Mouse (Mus musculus) liver, embryonic 14.5 days (tissue): ENCODE results near the gene Gpr25. TPM values are rescaled to one million over a fixed set of nuclear protein-coding genes. Genes with fewer than 3 reads are reported as not detected.

Experiments used
- ATAC-seq: fragments of 200-750 bp; cut with Nextera tagmentation; 2 replicates; pipeline ENCODE4 v1.8.0; 2017; ENCODE audit warnings: moderate number of reproducible peaks, mild to moderate bottlenecking, moderate library complexity; ENCODE audit not compliant: insufficient read depth
- DNase-seq, 3 experiments: peaks; one replicate each; pipeline ENCODE4 v3.0.0-alpha.2; 2012 to 2013; ENCODE audit warnings: low read depth in 3 of 3, low spot score in 3 of 3
- H3K27ac ChIP-seq: fragments of 300-500 bp; sonication (generic); 2 replicates; pipeline ENCODE4 v1.5.1; 2014; ENCODE audit warnings: moderate library complexity, mild to moderate bottlenecking, control low read depth, inconsistent platforms
- H3K27me3 ChIP-seq: fragments of 300-500 bp; sonication (generic); 2 replicates; pipeline ENCODE4 v1.6.1; 2014; ENCODE audit warnings: mild to moderate bottlenecking, low read length, moderate library complexity; ENCODE audit not compliant: control insufficient read depth, insufficient read depth
- H3K36me3 ChIP-seq: fragments of 300-500 bp; sonication (generic); replicated peaks from 2 replicates; pipeline ENCODE4 v1.6.1; 2014; ENCODE audit warnings: low read depth; ENCODE audit not compliant: control insufficient read depth, insufficient read depth
- H3K4me1 ChIP-seq, 2 experiments: fragments of 200-500 bp in 1 of 2; fragments of 300-500 bp in 1 of 2; sonication (generic) in 1 of 2; replicated peaks; 2 replicates each; pipeline ENCODE4 v1.6.1; 2012 to 2014; ENCODE audit warnings: antibody characterized with exemption in 1 of 2, inconsistent platforms in 1 of 2, low read length in 1 of 2; ENCODE audit not compliant: control insufficient read depth in 2 of 2, insufficient read depth in 2 of 2
- H3K4me2 ChIP-seq: fragments of 300-500 bp; sonication (generic); 2 replicates; pipeline ENCODE4 v1.6.1; 2014; ENCODE audit warnings: low read depth, mild to moderate bottlenecking, control low read depth, moderate library complexity
- H3K4me3 ChIP-seq, 2 experiments: fragments of 200-500 bp in 1 of 2; fragments of 300-500 bp in 1 of 2; sonication (generic) in 1 of 2; 2 replicates each; pipeline ENCODE4 v1.5.1; 2012 to 2014; ENCODE audit warnings: low read depth in 2 of 2, low read length in 2 of 2, mild to moderate bottlenecking in 2 of 2, control low read depth in 1 of 2, inconsistent platforms in 1 of 2, moderate library complexity in 1 of 2; ENCODE audit not compliant: insufficient read depth in 1 of 2
- H3K9ac ChIP-seq: fragments of 300-500 bp; sonication (generic); replicated peaks from 2 replicates; pipeline ENCODE4 v1.6.1; 2014; ENCODE audit warnings: mild to moderate bottlenecking, control low read depth, moderate library complexity
- H3K9me3 ChIP-seq: fragments of 300-500 bp; sonication (generic); 2 replicates; pipeline ENCODE4 v1.6.1; 2016; ENCODE audit warnings: low read length, mixed read lengths; ENCODE audit not compliant: control insufficient read depth
- CTCF ChIP-seq: IDR thresholded peaks from 2 replicates; pipeline ENCODE4 v1.5.1; 2016; ENCODE audit warnings: antibody characterized with exemption, low read depth, control low read depth
- EP300 ChIP-seq: IDR thresholded peaks from 2 replicates; pipeline ENCODE4 v1.6.1; 2016; ENCODE audit warnings: antibody characterized with exemption, low read depth
- WGBS: fragments of 180-500 bp; shearing (Covaris S2); extraction: QIAGEN DNeasy Blood & Tissue Kit; methylation state at CpG from one replicate; pipeline ENCODE4 v1.1.7; 2014; ENCODE audit not compliant: insufficient replicate concordance; 5-methylcytosine and 5-hydroxymethylcytosine counted together
- polyA plus RNA-seq, 2 experiments: library from polyadenylated mRNA; depleted of rRNA in 1 of 2; stranded (reverse) in 1 of 2; unstranded in 1 of 2; fragments of >200 nt; fragmentation: Nextera tagmentation in 1 of 2; extraction: Ambion mirVana in 1 of 2; gene quantifications; 2 replicates each; pipeline versions ENCODE4 v1.2.1 to v1.2.3; 2012 to 2014

Gene Gpr25
- polyA plus RNA-seq, 2 experiments: not detected

DNA sequence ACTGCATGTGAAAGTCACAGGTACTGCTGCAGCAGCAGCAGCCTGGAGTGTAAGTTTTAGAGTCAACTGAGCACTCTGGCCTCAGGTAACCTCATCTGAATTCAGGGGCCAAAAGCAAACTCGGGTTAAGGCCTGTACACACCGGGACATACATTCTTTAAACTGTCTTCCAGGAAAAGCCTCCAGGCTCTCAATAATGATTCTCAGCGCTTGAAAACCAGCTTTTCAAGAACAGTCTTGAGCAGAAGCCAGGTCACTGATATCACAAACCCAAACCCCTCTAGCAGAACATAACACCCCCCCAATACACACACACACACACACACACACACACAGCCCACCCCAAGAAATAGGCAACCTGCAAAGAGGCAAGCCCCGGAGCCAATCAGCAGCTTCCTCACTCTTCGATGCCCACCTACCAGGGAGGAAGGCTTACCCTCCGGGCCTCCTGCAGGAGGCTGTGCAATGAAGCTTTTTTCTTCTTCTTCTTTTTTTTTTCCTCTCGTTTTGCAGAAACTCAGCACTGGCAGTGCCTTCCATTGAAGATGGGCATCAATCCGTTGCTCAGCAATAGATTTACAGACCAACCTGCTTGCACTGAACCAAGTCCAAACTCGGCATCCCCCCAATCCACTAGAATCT is 28.3 kb downstream of the Gpr25 start:
- H3K27me3 ChIP-seq: peaks cover 50% of the 10 kb centered on the region
- peaks cover 0 to 15% of the 10 kb centered on the region in 2 experiments; a peak in 2 of 4 replicates for H3K4me1 ChIP-seq
- WGBS: 4% methylated on average over 9 of the region's 9 CpGs
- no peak overlapping the region for H3K4me3 ChIP-seq
- no peak for TF ChIP-seq EP300
- TF ChIP-seq CTCF: no peak
- ATAC-seq (no peak), DNase-seq (no peak)
- no peaks in the 10 kb centered on the region for H3K9me3 ChIP-seq
- no peak overlapping the region for H3K27ac ChIP-seq
- H3K9ac ChIP-seq: no peak overlapping the region
- H3K36me3 ChIP-seq: no peaks in the 10 kb centered on the region
- H3K4me2 ChIP-seq: no peak overlapping the region

GRCm38 (mm10) chr1:136231596-136231995 is 29.1 kb downstream of the Gpr25 start:
- 7% methylated on average over 6 of the region's 6 CpGs for WGBS
- H3K9ac ChIP-seq: no peak overlapping the region
- H3K9me3 ChIP-seq: no peaks in the 10 kb centered on the region
- peaks cover 50% of the 10 kb centered on the region for H3K27me3 ChIP-seq
- peaks cover 0 to 15% of the 10 kb centered on the region in 2 experiments; a peak in 2 of 4 replicates for H3K4me1 ChIP-seq
- no peak overlapping the region for H3K4me2 ChIP-seq
- ATAC-seq: no peak
- H3K4me3 ChIP-seq: no peak overlapping the region
- H3K27ac ChIP-seq: no peak overlapping the region
- no peaks in the 10 kb centered on the region for H3K36me3 ChIP-seq
- TF ChIP-seq CTCF (no peak), EP300 (no peak)
- DNase-seq: no peak

- H3K4me1 ChIP-seq: peaks cover 0 to 15% of the 10 kb centered on the region in 2 experiments; a peak in 2 of 4 replicates
- peaks cover 47% of the 10 kb centered on the region for H3K27me3 ChIP-seq
- TF ChIP-seq EP300 (no peak), CTCF (no peak)
- H3K4me2 ChIP-seq: no peak overlapping the region
- no peak for DNase-seq
- H3K4me3 ChIP-seq: no peak overlapping the region
- no peak for ATAC-seq
- no peaks in the 10 kb centered on the region for H3K36me3 ChIP-seq
- H3K27ac ChIP-seq: no peak overlapping the region
- H3K9ac ChIP-seq: no peak overlapping the region
- 35% methylated on average over 11 of the region's 11 CpGs for WGBS
- H3K9me3 ChIP-seq: no peaks in the 10 kb centered on the region
These were observed 30.5 kb downstream of the Gpr25 start for GRCm38 (mm10) chr1:136230201-136230600.

GRCm38 (mm10) chr1:136229040-136229373 is 31.7 kb downstream of the Gpr25 start:
- Histone ChIP-seq H3K9me3 (no peaks in the 10 kb centered on the region), H3K36me3 (no peaks in the 10 kb centered on the region), H3K4me2 (peak overlapping the region; percentile 20; the same call in 1 of the 2 replicates), H3K27ac (no peak overlapping the region), H3K4me3 (no peak overlapping the region), H3K4me1 (peaks cover 0 to 12% of the 10 kb centered on the region in 2 experiments; a peak in 2 of 4 replicates), H3K9ac (no peak overlapping the region), H3K27me3 (peaks cover 37% of the 10 kb centered on the region)
- no peak for TF ChIP-seq CTCF
- no peak for TF ChIP-seq EP300
- no peak for DNase-seq
- ATAC-seq: no peak; the same call in 1 of the 2 replicates
- WGBS: 54% methylated on average over 6 of the region's 6 CpGs

DNA sequence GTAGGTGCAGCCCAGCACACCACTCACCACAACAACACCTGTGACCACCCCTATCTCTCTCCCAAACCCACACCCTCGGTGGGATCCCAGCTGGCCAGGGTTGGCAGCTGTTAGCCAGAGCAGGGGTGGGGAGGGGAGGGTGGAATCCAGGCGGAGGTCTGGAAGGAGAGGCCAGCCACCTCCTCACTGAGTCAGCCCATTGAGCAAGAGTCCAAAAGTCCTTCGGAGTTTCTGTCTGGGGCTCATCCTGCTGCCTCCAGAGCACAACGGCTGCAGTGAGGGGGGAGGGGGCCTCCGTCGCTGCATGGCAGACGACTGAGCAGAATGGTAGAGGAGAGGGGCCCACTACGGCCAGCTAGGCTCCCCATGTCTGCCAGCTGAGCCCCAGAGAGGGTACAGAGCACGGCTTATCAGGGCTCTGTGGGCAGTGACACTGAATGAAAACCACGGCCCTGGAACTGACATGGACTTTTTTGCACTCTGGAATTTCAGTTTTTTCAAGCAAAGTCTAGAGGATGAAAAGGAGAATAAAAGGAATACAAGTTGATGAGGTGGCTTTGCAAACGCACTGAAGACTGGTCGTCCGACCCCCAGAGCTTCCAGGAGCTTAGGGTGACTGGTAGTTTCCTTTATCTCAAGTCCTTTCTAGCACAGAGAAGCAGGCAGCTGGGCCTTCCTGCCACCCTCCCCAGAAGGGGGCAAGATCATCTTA is 32.2 kb downstream of the Gpr25 start:
- ATAC-seq: peak; percentile 51
- Histone ChIP-seq H3K27ac (no peak overlapping the region), H3K4me1 (peaks cover 0 to 12% of the 10 kb centered on the region in 2 experiments; a peak in 2 of 4 replicates), H3K36me3 (no peaks in the 10 kb centered on the region), H3K4me2 (peak overlapping the region; percentile 20), H3K9me3 (no peaks in the 10 kb centered on the region), H3K4me3 (no peak overlapping the region), H3K9ac (no peak overlapping the region), H3K27me3 (peaks cover 31% of the 10 kb centered on the region)
- no peak for TF ChIP-seq CTCF
- no peak for TF ChIP-seq EP300
- WGBS: 14% methylated on average over 13 of the region's 13 CpGs
- DNase-seq: peak; percentile 19 to 27 (median 23)
